Mouse (Mus musculus) heart, postnatal 14 days (tissue): ENCODE results near the gene Cryzl2. TPM values are rescaled to one million over a fixed set of nuclear protein-coding genes. Genes with fewer than 3 reads are reported as not detected.
A peak's percentile ranks its signal among the peaks of the same experiment; 100 is the strongest.

ENCODE experiments used
- DNase-seq, 2 experiments: peaks; one replicate each; pipeline ENCODE4 v3.0.0; 2021 to 2022
- intact Hi-C: fragments of 180-260 bp; cut with DNase I; formaldehyde crosslinking; loops from one replicate; pipeline ENCODE4 v1.15.1; 2025
- total RNA-seq, 2 experiments: library from RNA; stranded (reverse); gene quantifications; 2 replicates each; pipeline ENCODE4 v1.2.3; 2021

Gene Cryzl2
- total RNA-seq, 2 experiments from 2014 or later = 11.8 to 14.3 TPM

- DNase-seq = no peak
- intact Hi-C loops = loop anchor here (5.0 kb wide), 1 partner anchor 380 kb away; no protein-coding TSS in a partner anchor
These were observed 4.0 kb downstream of the Cryzl2 start for GRCm38 (mm10) chr1:157462336-157462735.

- intact Hi-C loops = no loop called here
- DNase-seq = peak; percentile 58 to 69
These were observed 6.8 kb downstream of the Cryzl2 start for GRCm38 (mm10) chr1:157465194-157465593.

GRCm38 (mm10) chr1:157467866-157468265 is 9.5 kb downstream of the Cryzl2 start:
- intact Hi-C loops = no loop called here
- no peak for DNase-seq

- no peak for DNase-seq
- intact Hi-C loops = no loop called here
These were observed 12.5 kb downstream of the Cryzl2 start for GRCm38 (mm10) chr1:157470761-157471386.

GRCm38 (mm10) chr1:157472716-157473115 is 14.3 kb downstream of the Cryzl2 start:
- intact Hi-C loops = no loop called here
- DNase-seq = no peak

- intact Hi-C loops = no loop called here
These were observed 16.5 kb downstream of the Cryzl2 start for GRCm38 (mm10) chr1:157474865-157475264.

GRCm38 (mm10) chr1:157476231-157476630 is 17.9 kb downstream of the Cryzl2 start:
- intact Hi-C loops = no loop called here
- no peak for DNase-seq

More at GRCm38 (mm10) chr1:157474865-157475264, 16.5 kb downstream of the Cryzl2 start:
- DNase-seq = no peak

- intact Hi-C loops = no loop called here
- DNase-seq = no peak
These were observed 21.7 kb downstream of the Cryzl2 start for GRCm38 (mm10) chr1:157480090-157480489.

- DNase-seq = no peak
- intact Hi-C loops = no loop called here
These were observed 22.5 kb downstream of the Cryzl2 start for GRCm38 (mm10) chr1:157480901-157481300.

GRCm38 (mm10) chr1:157481666-157482065 is 23.3 kb downstream of the Cryzl2 start:
- DNase-seq = no peak
- intact Hi-C loops = no loop called here

- no peak for DNase-seq
- intact Hi-C loops = no loop called here
These were observed 25.8 kb downstream of the Cryzl2 start for GRCm38 (mm10) chr1:157484161-157484560.

GRCm38 (mm10) chr1:157500657-157501056 is 42.3 kb downstream of the Cryzl2 start:
- DNase-seq = no peak
- intact Hi-C loops = no loop called here

GRCm38 (mm10) chr1:157501352-157501945 is 43.1 kb downstream of the Cryzl2 start:
- intact Hi-C loops = no loop called here
- DNase-seq = no peak

GRCm38 (mm10) chr1:157503071-157503470 is 44.7 kb downstream of the Cryzl2 start:
- intact Hi-C loops = no loop called here
- no peak for DNase-seq

- intact Hi-C loops = no loop called here
- DNase-seq = peak; percentile 60 to 68
These were observed 48.1 kb downstream of the Cryzl2 start, which contains the start of gene Sec16b for GRCm38 (mm10) chr1:157506522-157506921. Sec16b (plus strand) TSS chr1:157506728.

GRCm38 (mm10) chr1:157506995-157507595 is 48.7 kb downstream of the Cryzl2 start:
- intact Hi-C loops = no loop called here
- DNase-seq = peak in 1 of 2 experiments; percentile 19

GRCm38 (mm10) chr1:157507814-157508213 is 49.4 kb downstream of the Cryzl2 start:
- intact Hi-C loops = no loop called here
- DNase-seq = peak; percentile 46 to 47

- no peak for DNase-seq
- intact Hi-C loops = no loop called here
These were observed 54.5 kb downstream of the Cryzl2 start for GRCm38 (mm10) chr1:157512690-157513448.

- no peak for DNase-seq
- intact Hi-C loops = no loop called here
These were observed 55.2 kb downstream of the Cryzl2 start for GRCm38 (mm10) chr1:157513559-157513958.

- no peak for DNase-seq
- intact Hi-C loops = no loop called here
These were observed 55.9 kb downstream of the Cryzl2 start for GRCm38 (mm10) chr1:157514298-157514697.
